Mouse (Mus musculus) urinary bladder, adult 2 months (tissue): ENCODE measurements around the gene Syt8. TPM values are rescaled to one million over a fixed set of nuclear protein-coding genes. Genes with fewer than 3 reads are reported as not detected.
A peak's percentile ranks its signal among the peaks of the same experiment; 100 is the strongest.
"Not testable (repeated sequence)": the region's sequence is repeated elsewhere in the genome, so short reads cannot be mapped to it uniquely, and the experiment has no call there.

ENCODE experiments used
- DNase-seq: peaks from one replicate; pipeline ENCODE4 v3.0.0; 2022; ENCODE audit warnings: low spot score
- polyA plus RNA-seq: library from polyadenylated mRNA; depleted of rRNA; stranded (reverse); fragments of >200 nt; gene quantifications from 2 replicates; pipeline ENCODE4 v1.2.3, GENCODE M21; 2012; rRNA removed

Syt8 gene
- 316 and 420 TPM in 2 replicates for polyA plus RNA-seq

DNA sequence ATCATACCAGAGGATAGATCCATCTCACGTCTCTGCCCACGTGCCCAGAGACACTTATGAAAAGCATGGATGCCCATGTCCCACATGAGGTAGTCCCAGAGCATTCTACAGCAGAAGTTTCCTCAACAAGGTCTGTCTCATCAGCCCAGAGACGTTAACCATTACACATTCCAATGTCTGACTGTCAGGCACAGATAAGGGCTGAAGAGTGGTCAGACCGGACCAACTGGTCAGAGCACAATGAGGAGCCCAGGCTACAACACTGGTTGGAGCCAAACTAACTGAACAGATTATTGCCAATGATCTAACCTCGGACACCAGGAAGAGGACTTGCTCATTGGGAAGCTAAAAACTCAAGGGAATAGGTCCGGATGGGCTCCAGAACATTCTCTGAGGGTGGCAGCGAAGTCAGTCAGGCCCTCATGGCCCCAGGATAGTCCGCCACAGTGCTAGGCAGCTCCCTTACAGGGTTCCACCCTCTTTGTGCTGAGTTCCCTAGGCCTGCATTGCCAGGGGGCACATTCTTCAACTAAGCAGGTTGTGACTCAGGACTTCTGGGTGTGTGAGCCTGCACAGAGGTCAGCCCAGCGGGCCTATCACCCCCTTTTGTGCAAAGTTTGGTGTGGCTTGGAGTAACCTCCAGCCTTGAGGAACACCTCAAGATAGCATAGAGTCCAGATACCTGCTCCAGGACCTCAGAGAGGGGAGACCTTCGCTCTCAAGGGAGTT lies at the start of gene Syt8:
Gene Syt8 (plus strand): TSS at position 714 of the 729 bp plus-strand sequence.
- DNase-seq = peak; percentile 56

DNA sequence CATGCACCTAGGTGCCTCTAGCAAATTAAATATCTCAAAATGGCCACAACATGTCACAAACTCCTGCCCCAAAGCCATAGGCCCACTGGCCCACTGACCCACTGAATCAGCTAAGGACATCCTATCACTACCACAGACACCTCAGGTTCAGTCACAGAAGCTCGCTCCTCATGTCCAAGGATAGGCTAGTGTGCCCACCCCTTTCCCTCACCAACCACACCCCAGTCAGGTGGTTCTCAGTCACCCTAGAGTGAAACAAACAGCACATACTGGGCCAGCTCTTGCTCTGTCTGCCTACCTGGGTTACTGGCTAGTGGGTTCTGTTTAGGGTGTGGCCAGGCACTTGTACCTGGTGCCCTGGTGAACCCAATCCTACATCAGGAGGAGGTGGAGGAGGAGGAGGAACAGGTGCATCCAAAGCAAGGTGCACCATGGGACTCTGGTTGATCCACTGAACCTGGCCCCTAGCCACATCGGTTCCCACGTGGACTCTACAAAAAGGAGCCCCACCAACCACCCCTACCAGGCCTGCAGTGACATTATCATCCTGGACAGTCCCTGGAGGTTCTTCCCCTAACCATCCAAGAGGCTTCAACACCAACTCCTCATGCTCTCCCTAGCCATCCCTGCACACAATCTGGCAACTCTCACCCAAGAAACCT lies 48.8 kb upstream of the Syt8 start:
- DNase-seq = no peak

DNA sequence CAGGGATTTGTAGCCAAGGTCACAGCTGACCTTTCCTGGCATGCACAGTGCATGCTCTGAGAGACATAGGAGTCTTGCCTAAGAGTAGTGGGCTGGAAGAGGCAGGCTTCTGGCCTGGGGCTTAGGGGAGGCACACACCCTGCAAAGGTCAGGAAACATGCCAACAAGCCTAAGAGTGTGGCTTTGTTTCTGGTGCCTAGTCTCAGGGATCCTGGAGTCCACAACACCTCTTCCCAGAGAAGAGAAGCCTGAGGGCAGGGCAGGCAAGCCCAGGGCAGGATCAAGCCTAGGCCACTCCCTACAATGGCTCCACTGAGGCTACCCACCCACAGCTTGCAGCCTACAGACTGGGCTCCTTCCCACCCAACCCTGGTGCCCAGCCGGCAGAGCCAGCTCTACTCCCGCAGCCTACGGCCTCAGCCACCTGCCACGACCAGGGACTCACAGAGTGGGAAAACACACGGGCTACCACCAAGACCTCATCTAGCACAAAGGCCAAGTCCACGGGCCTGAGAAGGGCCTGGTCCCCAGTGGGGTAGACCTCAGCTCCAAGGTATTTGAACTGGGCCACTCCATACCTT lies 47.9 kb upstream of the Syt8 start:
- DNase-seq = no peak

DNA sequence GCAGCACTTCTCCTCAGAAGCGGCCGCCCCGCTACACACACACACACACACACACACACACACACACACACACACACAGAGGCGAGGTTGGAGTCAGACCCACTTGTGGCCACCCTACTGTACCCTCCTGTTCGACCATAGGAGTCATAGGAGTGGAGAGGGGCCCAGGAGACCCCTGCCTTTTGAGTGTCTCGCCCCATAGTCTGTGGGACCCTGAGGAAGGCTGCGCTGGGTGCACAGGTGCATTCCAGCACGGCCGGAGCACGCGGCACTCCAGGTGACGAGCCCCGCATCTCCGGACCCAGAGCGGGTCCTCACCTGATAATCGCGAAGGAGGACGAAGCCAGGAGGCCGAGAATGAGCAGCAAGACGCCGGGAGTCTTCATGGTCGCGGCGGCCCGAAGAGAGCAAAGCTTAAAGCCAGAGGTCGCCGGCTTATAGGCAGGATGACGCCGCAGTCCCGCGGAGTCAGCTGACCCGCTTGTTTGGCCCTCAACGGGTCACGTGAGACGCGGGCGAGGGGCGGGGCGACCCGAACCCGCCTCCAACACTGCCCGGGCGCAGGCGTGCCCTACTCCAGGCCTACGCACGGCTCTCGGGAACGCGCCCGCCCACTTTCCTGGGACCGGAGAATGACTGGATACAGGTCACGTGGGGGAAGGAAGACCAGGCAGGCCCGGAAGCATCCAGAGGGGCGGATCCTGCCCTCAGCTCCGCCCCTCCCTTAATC lies 47.1 kb upstream of the Syt8 start, which contains the start of gene Ctsd:
Gene Ctsd (minus strand): TSS at position 620 of the 730 bp plus-strand sequence.
- peak; percentile 95 for DNase-seq

DNA sequence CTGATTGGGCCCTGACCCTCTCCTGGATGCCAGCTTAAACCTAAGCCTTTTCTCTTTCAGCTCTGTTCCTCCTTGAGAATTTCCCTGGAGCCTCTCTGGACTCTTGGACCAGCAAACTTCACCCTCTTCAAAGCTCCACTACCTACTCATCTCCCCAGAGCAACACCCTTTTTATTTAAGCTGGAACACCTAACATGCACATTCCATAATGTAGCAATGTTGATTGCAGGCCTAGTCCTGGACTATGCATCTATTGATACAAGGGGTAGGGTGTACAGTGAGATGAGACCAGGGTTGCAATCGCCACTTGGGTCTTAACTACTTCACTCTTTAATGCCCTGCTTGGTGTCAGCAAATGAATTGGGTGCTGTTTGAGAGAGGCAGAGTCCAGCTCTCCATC lies 46.5 kb upstream of the Syt8 start:
- no peak for DNase-seq

DNA sequence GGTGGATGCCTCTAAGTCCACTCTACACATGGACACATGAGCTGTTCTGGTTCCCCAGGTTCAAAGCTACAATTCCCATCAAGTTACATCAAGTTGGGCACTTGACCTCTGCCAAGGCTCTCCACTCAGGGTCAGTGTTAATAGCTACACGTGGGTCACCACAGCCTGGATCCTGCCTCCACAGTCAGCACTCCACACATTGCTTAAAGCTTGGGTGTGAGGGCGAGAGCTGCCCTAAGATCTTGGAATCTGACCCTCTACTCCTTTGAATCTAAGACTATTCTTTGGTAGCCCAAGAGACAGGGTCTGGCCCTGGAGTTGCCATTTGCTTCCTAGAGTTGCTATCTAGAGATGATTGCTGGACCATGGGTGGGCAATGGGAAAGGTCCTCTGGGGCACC lies 45.9 kb upstream of the Syt8 start:
- no peak for DNase-seq

DNA sequence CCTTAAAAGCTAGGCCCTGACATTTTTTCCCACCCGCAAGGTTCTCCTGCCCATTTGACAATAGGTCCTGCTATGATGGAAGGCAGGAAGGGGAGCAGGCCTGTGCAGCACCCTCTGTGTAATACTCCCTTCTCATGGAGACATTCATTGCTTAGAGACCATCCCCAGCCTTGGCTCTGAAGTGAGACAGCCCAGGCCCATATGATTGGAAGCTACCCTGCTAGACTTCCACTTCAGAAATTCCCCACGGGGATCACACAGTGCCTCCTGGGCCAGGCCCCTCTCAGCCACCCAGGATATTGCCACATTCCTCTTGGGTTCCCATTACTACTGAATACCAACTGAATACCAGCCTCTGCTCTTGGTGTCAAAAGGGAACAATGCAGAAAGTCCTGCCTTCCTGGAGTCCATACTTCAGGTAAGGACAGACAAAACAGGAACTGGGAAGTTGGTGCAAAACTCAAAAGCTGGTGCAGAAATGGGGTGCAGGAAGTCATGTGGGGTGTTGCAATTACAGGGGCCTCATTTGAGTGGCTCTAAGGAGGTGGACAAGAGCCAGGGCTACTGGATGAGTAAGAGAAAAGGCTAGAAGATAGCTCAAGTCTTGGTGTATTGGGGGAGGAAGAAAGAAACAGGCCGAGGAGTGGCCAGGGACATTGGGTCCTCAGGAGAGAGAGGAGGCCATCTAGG lies 44.5 kb upstream of the Syt8 start:
- DNase-seq = no peak

DNA sequence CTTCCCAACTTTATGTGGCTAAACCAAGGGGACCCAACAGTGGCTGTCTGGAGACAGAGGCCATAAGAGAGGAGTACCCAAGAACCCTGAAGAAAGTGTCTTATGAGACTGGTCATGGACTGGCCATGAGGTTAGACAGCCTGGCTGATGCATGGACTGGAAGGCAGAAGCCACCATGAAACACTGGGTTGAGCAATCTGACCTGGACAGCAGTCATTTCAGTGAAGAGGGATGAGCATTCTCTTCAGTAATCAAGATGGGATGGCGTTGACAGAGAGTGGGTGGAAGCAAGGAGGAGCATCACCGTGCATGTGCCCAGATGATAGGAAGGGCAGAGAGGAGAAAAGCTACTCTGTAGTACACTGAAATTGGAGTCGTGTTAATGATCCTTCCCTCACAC lies 43.5 kb upstream of the Syt8 start:
- no peak for DNase-seq

DNA sequence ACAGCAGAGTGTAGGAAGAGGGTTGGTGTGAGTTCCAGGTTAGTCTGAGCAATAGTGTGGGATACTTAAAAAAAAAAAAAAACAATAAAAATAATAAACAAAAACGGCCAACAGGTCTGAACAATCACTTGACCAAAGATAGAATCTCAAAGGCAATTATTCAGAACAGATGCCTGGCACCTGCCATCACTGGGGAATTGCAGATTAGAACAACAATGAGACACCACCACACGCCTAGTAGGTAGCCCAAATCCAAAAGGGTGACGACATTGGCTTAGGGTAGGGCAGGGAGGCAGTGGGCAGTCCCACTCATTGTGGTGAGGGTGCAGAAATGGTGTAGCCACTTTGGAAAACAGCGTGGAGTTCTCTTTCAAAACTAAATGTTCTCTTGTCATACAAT lies 43.0 kb upstream of the Syt8 start:
- DNase-seq = no peak

DNA sequence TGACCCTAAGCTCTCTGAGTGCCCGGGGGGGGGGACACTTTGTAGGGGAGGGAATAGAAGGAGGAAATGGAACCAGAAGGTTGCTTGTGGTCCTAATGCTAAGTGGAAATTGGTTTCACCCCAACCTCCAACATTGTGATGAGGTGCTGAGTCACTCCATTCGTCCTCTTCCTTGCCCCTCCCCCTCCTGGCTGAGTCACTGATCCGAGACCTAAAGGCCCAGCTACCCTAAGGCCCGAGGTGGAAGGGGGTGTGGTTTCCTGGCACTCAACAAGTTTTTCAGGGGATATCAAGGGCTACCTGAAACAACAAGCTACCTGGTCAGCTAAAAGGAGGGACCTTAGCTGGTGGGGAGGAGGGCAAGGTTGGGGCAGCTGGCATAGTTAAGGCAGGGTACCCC lies 41.5 kb upstream of the Syt8 start:
- no peak for DNase-seq

DNA sequence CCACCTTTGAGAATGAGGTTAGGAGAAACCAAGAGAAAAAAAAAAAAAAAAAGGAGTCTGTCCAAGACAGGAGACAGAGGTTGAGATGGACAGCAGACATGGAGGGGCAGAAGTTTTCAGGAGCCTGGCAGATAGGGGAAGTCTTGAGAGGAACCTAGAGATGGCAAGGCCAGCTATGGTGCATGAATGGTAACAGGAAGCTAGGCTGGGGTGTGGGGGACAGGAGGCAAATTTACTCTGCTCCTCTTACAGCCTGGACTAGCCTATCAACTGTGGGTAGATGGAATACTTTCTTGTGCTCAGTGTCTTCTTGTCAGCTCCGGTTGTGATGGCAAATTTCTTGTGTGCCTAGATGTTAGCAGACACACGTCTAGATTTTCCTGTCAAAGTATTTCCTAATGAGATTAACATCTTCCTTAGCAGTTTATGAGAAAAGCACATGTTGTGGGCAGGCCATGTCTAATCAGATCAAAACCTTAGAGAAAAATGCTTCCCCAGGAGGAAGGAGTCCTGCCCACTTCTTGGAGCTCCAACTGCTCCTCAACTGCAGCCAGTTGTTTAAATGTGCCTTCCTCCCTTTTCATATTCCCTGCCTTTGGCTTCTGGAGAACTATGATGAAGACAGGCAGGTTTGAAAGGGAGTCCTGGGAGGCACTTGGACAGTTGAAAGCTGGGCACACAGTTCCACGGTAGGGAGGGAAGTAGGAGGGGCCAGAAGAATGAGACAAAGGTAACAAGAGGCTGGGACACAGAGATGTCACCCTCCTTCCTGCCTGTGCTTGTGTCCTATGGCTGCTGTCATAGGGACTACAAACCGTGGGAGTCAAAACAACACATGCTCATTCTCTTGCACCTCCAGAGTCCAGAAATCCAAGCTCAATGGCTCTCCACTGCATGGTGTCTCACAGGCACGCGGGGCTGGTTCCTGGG lies 40.1 kb upstream of the Syt8 start:
- no peak for DNase-seq

DNA sequence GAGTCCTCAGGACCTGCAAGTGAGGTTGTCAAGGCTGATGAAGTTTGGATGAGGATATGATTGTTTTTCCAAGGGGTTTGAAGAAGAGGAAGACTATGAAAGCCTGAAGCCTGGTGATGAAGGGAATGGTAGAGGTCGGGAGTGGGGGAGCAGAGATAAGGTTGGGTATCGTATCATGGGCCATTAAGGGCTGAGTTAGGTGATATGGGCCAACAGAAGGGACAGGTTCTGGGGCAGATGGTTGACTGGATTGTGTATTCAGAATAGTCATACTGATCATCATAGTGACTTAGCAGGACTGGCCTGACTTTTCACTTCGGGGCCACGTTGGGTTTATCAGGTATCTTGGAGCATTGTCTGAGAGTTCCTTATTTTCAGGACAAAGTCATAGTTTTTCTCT lies 39.2 kb upstream of the Syt8 start:
- DNase-seq = no peak

DNA sequence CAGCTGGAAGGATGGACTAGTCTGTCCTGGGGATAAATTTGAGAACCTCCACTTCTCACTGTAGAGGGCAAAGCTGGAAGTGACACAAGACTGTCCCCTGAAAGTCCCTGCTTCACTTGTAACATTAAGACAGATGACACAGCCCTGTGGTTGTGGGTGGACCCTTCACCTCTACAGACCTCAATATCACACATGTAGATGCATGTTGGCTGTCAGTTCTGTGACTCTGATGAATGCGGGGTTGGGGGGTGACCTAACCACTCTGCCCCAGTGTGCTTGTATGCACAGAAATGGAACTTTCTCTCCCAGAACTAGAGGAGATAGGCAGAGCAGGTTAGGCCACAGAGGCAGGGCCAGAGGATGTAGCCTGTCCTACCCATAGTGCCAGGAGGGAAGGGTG lies 38.0 kb upstream of the Syt8 start:
- no peak for DNase-seq

DNA sequence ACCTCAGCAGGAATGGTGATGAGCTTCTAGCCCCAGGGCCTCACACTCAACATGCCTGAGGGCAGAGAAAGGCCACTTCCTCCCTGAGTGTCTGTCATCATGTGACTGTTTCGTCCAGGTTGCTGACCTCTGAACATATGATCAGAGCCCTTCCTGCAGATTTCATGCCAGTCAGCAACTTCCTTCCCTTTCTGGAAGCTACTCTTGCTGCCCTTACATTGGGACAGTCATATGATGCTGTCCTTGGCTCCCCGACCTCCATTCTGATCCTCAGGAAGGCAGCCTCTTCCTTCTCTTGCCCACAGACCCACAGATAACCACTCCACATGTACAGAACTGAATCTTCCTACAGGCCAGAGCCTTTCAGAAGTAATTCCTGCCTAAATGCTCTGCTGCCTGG lies 36.6 kb upstream of the Syt8 start:
- no peak for DNase-seq

DNA sequence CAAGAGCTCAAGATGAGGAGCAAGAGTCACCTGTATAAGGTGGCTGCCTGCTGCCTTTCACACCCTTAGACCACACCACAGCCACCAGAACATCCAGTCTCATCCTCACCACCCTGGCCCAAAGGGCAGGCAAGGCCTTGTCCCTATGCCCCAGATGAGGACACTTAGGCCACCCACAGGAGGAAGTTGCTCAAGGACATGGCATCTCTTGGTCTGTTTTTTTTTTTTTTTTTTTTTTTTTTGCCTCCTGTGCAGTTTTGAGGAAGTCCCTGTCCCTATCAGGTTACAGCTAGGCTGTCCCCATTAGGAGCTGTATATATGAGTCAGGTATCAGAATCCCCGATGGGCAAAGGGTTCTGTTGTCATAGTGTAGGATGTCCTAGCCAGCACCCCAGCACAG lies 35.4 kb upstream of the Syt8 start:
- no peak for DNase-seq

DNA sequence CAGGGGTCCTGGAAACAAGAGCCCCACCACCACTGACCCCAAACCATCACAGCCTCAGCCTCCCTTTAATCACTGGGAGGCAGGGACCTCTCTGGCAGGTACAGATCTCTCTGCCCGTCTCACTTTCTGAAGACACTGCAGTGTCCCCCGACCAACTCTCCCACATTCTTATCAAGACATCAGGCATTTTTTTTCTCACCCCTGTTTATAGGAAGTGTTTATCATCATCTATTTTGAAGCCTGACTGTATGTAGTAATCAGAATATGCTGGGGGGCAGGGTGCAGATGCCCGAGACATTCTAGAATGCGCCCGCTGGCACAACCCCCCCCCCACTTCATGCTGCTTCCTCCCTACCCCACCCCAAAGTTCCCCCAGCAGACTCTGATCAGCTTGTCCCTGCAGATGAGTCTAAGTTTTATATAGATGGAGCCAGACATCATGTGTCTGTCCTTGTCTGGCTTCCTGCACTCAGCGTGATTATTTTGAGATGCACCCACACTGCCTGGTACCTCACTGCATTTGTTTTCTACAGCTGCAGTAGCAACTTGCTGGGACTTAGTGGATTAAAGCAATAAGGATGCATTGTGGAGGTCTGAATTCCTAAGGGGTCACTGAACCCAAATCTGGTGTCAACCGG lies 34.4 kb upstream of the Syt8 start:
- DNase-seq = no peak

DNA sequence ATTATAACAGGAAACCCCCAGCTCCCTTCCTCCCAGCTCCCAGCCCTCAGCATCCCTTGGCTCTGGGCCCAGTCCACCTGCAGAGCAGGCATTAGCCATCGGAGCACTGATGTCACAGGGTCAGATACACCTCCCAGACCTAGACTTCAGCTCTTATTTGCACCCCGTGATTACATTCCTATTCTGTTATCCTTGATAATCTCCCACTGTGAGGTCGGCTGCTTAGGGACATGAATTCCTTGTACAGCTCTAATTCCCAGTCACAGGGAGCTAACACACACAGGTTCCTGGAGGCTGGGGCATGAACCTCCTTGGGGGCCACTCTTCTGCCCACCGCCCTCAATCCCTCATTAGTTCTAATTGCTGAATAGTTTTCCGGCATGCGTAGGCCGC lies 33.9 kb upstream of the Syt8 start:
- DNase-seq = no peak

DNA sequence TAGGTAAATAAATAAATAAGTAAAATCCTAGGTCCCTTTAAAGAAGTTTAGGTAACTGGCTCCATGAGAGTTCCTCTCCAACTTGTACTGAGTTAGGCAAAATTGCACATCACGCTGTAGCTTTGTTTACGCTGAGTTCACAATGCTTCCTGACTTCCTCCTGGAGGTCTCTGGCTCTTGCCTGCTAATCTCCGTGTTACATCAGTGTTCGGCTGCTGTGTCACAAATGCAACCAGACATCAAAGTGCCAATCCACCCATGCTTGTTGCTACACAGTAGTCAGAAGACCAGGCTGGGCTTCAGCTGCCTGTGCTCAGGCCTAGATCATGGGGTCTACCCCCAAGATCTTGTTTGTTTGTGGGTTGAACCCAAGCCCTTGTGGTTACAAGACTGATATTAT lies 31.1 kb upstream of the Syt8 start:
- DNase-seq = no peak

DNA sequence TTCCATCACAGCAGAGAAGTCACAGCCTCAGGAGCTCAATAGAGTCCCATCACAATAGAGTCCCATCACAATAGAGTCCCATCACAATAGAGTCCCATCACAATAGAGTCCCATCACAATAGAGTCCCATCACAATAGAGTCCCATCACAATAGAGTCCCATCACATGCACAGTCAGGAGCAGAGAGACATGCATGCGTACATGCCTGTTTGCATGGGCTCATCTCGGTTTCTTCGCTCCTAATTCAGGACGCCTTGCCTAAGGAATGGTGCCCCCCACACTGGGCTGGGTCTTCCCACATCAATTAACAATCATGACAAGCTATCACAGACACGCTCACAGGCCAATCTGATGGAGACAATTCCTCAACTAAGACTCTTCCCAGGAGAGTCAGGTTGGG lies 29.5 kb upstream of the Syt8 start:
- not testable (repeated sequence) for DNase-seq

DNA sequence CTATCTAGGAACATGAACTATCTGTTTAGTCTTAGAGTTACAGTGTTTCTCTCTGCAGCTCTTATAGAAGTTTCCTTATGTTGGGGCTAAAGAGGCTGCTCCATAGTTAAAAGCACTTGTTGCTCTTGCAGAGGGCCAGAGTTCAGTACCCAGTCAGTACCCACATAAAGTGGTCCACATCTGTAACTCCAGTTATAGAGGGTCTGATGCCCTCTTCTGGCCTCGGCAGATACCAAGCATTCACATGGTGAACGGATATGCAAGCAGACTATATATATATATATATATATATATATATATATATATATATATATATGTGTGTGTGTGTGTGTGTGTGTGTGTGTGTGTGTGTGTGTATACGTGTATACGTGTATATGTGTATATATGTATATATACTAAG lies 26.7 kb upstream of the Syt8 start:
- no peak for DNase-seq
